Mouse (Mus musculus) neutrophil, adult 5-6 weeks (primary cell): ENCODE results near the gene Usp31. TPM values are rescaled to one million over a fixed set of nuclear protein-coding genes. Genes with fewer than 3 reads are reported as not detected.

Experiments
- total RNA-seq: library from RNA; stranded (forward); fragments of 200-1000 nt; gene quantifications from 2 replicates; pipeline ENCODE4 v1.2.3, GENCODE M21; 2017

The Usp31 gene
- total RNA-seq, 1 experiment from 2014 or later: 5.8 TPM

Other genes starting within 250 kb of the Usp31 start
- gene Scnn1g, start 27.2 kb upstream of the Usp31 start, total RNA-seq: not detected in 2 replicates
- not detected in 2 replicates for gene Scnn1b, start 157.8 kb upstream of the Usp31 start, total RNA-seq